Mouse (Mus musculus) liver, adult 2 months (tissue): ENCODE results near the gene Spint1. TPM values are rescaled to one million over a fixed set of nuclear protein-coding genes. Genes with fewer than 3 reads are reported as not detected.

Source experiments
- DNase-seq: peaks from one replicate; pipeline ENCODE4 v3.0.0-alpha.2; 2011; ENCODE audit warnings: low read depth, low spot score; ENCODE audit errors: extremely low read depth
- H3K27ac ChIP-seq: fragments of 200-500 bp; replicated peaks from 2 replicates; pipeline ENCODE4 v1.5.1; 2012; ENCODE audit warnings: low read depth, mild to moderate bottlenecking, control low read depth, inconsistent platforms, low read length; ENCODE audit not compliant: insufficient read depth
- H3K27me3 ChIP-seq: fragments of 200-500 bp; 2 replicates; pipeline ENCODE4 v1.6.1; 2012; ENCODE audit warnings: mild to moderate bottlenecking, moderate library complexity, low read length, inconsistent platforms; ENCODE audit not compliant: control insufficient read depth, insufficient read depth
- H3K36me3 ChIP-seq: fragments of 200-500 bp; 2 replicates; pipeline ENCODE4 v1.6.1; 2012; ENCODE audit warnings: low read length, inconsistent platforms; ENCODE audit not compliant: control insufficient read depth, insufficient read depth
- H3K4me1 ChIP-seq: fragments of 200-500 bp; 2 replicates; pipeline ENCODE4 v1.6.1; 2011; ENCODE audit warnings: low read length; ENCODE audit not compliant: control insufficient read depth, insufficient read depth
- H3K4me3 ChIP-seq: fragments of 200-500 bp; 2 replicates; pipeline ENCODE4 v1.5.1; 2011; ENCODE audit warnings: low read depth, mild to moderate bottlenecking, control low read depth, low read length, moderate library complexity; ENCODE audit not compliant: insufficient read depth
- H3K79me2 ChIP-seq: fragments of 200-500 bp; 2 replicates; pipeline ENCODE4 v1.6.1; 2012; ENCODE audit warnings: inconsistent platforms, mild to moderate bottlenecking, low read length, moderate library complexity; ENCODE audit not compliant: control insufficient read depth, insufficient read depth
- H3K9ac ChIP-seq: fragments of 200-500 bp; 2 replicates; pipeline ENCODE4 v1.6.1; 2012; ENCODE audit warnings: low read depth, mild to moderate bottlenecking, control low read depth, inconsistent platforms, low read length
- CTCF ChIP-seq: fragments of 200-500 bp; IDR thresholded peaks from 2 replicates; pipeline ENCODE4 v1.5.1; 2011; ENCODE audit warnings: low read depth, low read length, control low read depth
- POLR2A ChIP-seq: fragments of 200-500 bp; IDR thresholded peaks from 2 replicates; pipeline ENCODE4 v1.6.1; 2011; ENCODE audit warnings: low read length, control low read depth; ENCODE audit not compliant: insufficient read depth; ENCODE audit errors: extremely low read depth
- WGBS: fragments of 180-500 bp; shearing (Covaris S2); methylation state at CpG from one replicate; pipeline ENCODE4 v1.1.7; 2018; 5-methylcytosine and 5-hydroxymethylcytosine counted together
- polyA plus RNA-seq: library from polyadenylated mRNA; depleted of rRNA; stranded (reverse); fragments of >200 nt; gene quantifications from 2 replicates; pipeline ENCODE4 v1.2.3, GENCODE M21; 2012
- total RNA-seq: library from RNA; depleted of rRNA; stranded (reverse); fragments of >200 nt; gene quantifications from 2 replicates; pipeline ENCODE4 v1.2.3, GENCODE M21; 2014

The Spint1 gene
- total and polyA plus RNA-seq, 2 experiments = 0.23 to 0.28 TPM

DNA sequence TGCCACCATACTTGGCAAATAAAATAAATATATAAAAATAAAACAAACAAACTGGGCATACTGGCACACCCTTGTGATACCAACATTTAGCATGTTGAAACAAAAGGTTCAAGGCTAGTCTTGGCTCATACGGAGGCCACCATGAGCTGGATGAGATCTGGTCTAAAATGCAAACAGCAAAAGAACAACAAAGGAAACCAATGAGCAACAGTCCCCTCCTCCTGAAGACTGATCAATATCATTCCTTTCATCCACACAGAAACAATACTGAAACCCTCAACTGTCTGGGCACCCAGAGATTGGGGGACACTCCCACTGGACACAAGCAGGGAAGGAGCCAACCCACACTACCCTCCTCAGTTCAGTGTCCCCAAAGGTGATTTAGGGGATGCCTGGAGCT lies 39.7 kb upstream of the Spint1 start:
- Histone ChIP-seq H3K27ac (no peak overlapping the region), H3K36me3 (no peaks in the 10 kb centered on the region), H3K4me3 (no peak overlapping the region), H3K9ac (no peak overlapping the region), H3K79me2 (peaks cover 5% of the 10 kb centered on the region; the same call in 1 of the 2 replicates), H3K4me1 (no peaks in the 10 kb centered on the region; the same call in 1 of the 2 replicates), H3K27me3 (no peaks in the 10 kb centered on the region)
- TF ChIP-seq POLR2A (no peak), CTCF (no peak)
- no peak for DNase-seq
- WGBS = 21% methylated on average over 1 of the region's 1 CpGs

DNA sequence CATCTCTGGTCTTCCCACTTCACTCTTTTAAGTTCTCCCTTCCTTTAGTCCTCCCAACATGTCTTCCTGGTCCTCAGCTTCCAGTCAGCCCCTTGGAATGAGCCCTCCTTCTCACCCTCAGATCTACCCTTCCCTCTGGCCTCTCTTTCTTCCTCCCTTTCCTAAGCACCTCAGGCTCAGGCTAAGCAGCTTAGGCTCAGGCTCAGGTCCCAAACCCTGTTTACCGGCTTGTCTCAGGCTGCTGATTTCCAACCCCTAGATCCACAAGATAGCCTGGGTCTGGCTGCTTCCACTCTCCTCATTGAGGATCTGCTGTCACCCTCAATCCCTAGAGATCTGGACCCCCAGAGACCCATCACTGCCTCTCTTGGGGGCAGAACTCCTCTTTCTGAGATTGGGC lies 39.1 kb upstream of the Spint1 start:
- Histone ChIP-seq H3K27me3 (no peaks in the 10 kb centered on the region), H3K9ac (no peak overlapping the region), H3K27ac (no peak overlapping the region), H3K79me2 (peaks cover 5% of the 10 kb centered on the region; the same call in 1 of the 2 replicates), H3K4me1 (no peaks in the 10 kb centered on the region; the same call in 1 of the 2 replicates), H3K4me3 (no peak overlapping the region), H3K36me3 (no peaks in the 10 kb centered on the region)
- 61% methylated on average over 1 of the region's 1 CpGs for WGBS
- no peak for TF ChIP-seq POLR2A
- TF ChIP-seq CTCF = no peak
- DNase-seq = no peak

DNA sequence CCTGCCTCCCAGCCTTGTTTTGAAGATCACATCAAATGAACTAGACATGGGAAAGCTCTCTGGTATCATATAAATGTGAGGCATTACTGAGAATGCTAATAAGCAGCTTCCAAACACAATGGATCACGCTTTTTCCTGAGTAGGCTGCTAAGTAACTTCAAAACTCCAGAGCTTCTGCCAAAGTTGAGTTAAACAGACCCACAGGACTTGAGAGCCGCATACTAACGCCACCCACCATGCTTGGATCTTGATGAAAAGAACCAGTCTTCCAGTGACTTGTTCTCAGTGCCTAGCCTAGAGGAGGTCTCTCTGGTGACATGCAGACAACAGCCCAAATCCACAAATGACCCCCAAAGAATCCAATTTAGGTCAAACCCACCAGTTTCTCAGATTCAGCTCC lies 38.2 kb upstream of the Spint1 start:
- no peaks in the 10 kb centered on the region; the same call in 1 of the 2 replicates for H3K4me1 ChIP-seq
- no peak overlapping the region for H3K9ac ChIP-seq
- H3K36me3 ChIP-seq = no peaks in the 10 kb centered on the region
- no peak for DNase-seq
- TF ChIP-seq POLR2A = no peak
- TF ChIP-seq CTCF = no peak
- H3K27me3 ChIP-seq = no peaks in the 10 kb centered on the region
- H3K79me2 ChIP-seq = peaks cover 5% of the 10 kb centered on the region; the same call in 1 of the 2 replicates
- H3K27ac ChIP-seq = no peak overlapping the region
- H3K4me3 ChIP-seq = no peak overlapping the region
- WGBS = 94% methylated on average over 3 of the region's 3 CpGs

DNA sequence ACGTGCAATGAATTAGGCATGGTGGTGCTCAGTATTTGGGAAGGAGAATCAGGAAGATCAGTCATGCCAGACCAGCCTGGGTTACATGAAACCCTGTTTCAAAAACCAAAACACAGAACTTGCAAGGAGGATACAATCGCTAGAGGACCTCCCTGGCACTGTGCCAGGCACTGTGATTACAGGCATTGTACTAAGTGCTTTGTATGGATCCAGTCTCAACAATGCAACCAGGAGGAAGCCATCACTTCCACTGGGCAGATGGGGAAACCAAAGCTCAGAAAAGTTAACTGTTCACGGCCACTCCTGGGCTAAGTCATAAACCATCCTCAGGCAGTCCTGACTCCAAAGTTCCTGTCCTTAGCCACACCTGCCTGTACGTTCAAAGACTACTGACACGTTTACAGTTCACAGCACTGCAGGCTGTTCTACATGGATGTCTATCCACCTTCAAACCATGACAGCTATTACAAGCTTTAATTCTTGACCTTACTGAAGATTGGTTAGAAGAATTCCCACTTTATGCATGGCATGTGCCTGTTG lies 34.2 kb upstream of the Spint1 start:
- Histone ChIP-seq H3K9ac (no peak overlapping the region), H3K27ac (no peak overlapping the region), H3K79me2 (no peaks in the 10 kb centered on the region; the same call in 1 of the 2 replicates), H3K4me3 (no peak overlapping the region), H3K4me1 (peaks cover 2% of the 10 kb centered on the region; the same call in 1 of the 2 replicates), H3K27me3 (no peaks in the 10 kb centered on the region), H3K36me3 (no peaks in the 10 kb centered on the region)
- WGBS = 74% methylated on average over 5 of the region's 5 CpGs
- DNase-seq = no peak
- TF ChIP-seq CTCF (no peak), POLR2A (no peak)

DNA sequence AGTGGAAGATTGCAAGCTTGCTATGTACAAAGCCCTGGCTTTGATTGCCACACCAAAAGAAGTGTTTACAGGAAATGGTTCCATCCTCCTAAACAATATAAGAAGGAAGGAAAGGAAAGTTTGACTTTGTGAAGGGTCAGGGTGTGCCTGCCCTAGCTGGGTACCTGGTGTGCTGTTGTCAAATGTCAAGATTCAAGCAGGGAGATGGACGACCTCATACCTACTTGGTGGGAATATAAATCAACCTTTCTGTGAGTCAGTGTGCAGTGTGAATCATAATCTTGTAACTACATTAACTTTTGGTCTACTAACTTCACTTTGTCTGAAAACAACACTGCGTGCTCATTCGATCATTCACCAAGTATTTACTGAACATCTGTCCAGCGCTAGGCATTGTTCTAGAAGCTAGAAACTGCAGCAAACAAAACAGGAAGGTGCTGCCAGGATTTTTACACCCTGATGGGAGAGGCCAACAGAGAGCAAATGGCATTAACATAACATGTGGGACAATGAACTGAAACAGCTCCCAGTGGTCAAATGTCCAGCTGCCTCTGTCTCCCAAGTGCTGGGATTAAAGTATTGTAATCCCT lies 33.2 kb upstream of the Spint1 start:
- no peak overlapping the region for H3K27ac ChIP-seq
- DNase-seq = no peak

DNA sequence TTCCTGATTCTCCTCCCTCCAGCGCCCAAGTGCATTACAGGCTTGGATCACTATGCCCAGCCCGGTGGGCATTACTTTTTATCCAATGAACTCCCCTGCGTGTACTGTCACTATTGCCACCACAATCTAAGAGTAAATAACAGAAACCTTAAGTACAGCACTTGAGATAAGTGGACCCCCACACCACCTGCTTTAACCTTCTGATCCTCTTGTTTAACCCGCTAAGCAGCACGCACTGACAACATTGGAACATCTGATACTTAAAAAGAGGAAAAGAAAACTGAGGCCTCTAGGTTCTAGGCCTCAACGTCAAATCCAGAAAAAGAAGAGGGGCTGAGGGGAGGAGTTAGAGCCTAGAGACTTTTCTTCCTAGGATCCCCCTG lies 29.2 kb upstream of the Spint1 start:
- no peaks in the 10 kb centered on the region; the same call in 1 of the 2 replicates for H3K79me2 ChIP-seq
- H3K4me3 ChIP-seq = peak overlapping the region; percentile 78
- WGBS = 8% methylated on average over 6 of the region's 6 CpGs
- DNase-seq = no peak
- peaks cover 11% of the 10 kb centered on the region for H3K36me3 ChIP-seq
- no peaks in the 10 kb centered on the region for H3K27me3 ChIP-seq
- H3K4me1 ChIP-seq = peaks cover 4% of the 10 kb centered on the region; the same call in 1 of the 2 replicates
- TF ChIP-seq CTCF = no peak
- no peak for TF ChIP-seq POLR2A
- peak overlapping the region; percentile 90 for H3K27ac ChIP-seq
- H3K9ac ChIP-seq = peak overlapping the region; percentile 80

More for the DNA sequence above, 33.2 kb upstream of the Spint1 start:
- Histone ChIP-seq H3K4me1 (peaks cover 2% of the 10 kb centered on the region; the same call in 1 of the 2 replicates), H3K9ac (no peak overlapping the region), H3K79me2 (no peaks in the 10 kb centered on the region; the same call in 1 of the 2 replicates), H3K4me3 (no peak overlapping the region), H3K36me3 (no peaks in the 10 kb centered on the region), H3K27me3 (no peaks in the 10 kb centered on the region)
- WGBS = 69% methylated on average over 4 of the region's 4 CpGs
- TF ChIP-seq CTCF (no peak), POLR2A (no peak)
